ENCODE assay signal across 20 mouse cellular contexts in genomic region chr4:58072888-58073287, GRCm38 (mm10).
"Had no signal": no experiment of that assay in that cellular context is flagged by ENCODE, and none has a peak within 500 bp of the region (broad histone marks: within the 10 kb centered on the region; RNA-seq: fewer than 3 reads in every experiment).

No protein-coding gene starts in this region.

- H3K4me2 ChIP-seq: limb, embryonic 13.5 days; liver, embryonic 12.5 days; liver, embryonic 15.5 days; lung, embryonic 15.5 days; stomach, embryonic 15.5 days had no signal

- H3K36me3 ChIP-seq: limb, embryonic 10.5 days; liver, embryonic 12.5 days; liver, embryonic 15.5 days; midbrain, embryonic 10.5 days had no signal

- H3K9ac ChIP-seq: limb, embryonic 13.5 days; liver, embryonic 12.5 days; liver, embryonic 15.5 days; lung, embryonic 15.5 days; stomach, embryonic 15.5 days had no signal

- DNase-seq: kidney, adult 18-20 months; kidney, adult 9 months; kidney, postnatal 14 days; liver; lung, adult 18-20 months; lung, postnatal 10 days; lung, postnatal 36 days; midbrain, embryonic 14.5 days; right cerebral cortex, adult 18-20 months; right cerebral cortex, postnatal 14 days; spleen, adult 18-20 months; thymus, postnatal 25 days had no signal

- H3K27me3 ChIP-seq: limb, embryonic 13.5 days; liver, embryonic 12.5 days; liver, embryonic 15.5 days; lung, embryonic 15.5 days; stomach, embryonic 15.5 days had no signal

- H3K4me1 ChIP-seq: liver, embryonic 12.5 days; liver, embryonic 15.5 days; lung, embryonic 15.5 days; megakaryocyte, embryonic 14.5 days; midbrain, embryonic 10.5 days; stomach, embryonic 15.5 days had no signal

- H3K9me3 ChIP-seq: liver, embryonic 15.5 days; lung, embryonic 15.5 days; stomach, embryonic 15.5 days had no signal

- H3K27ac ChIP-seq: limb, embryonic 10.5 days; limb, embryonic 13.5 days; liver, embryonic 12.5 days; liver, embryonic 15.5 days; lung, embryonic 15.5 days; midbrain, embryonic 10.5 days; stomach, embryonic 15.5 days had no signal

- H3K4me3 ChIP-seq: limb, embryonic 10.5 days; limb, embryonic 13.5 days; liver, embryonic 12.5 days; liver, embryonic 15.5 days; lung, embryonic 15.5 days; megakaryocyte, embryonic 14.5 days; midbrain, embryonic 10.5 days; stomach, embryonic 15.5 days had no signal

- ATAC-seq: liver, embryonic 12.5 days had no signal
